Mouse (Mus musculus) cerebellum, adult 2 months (tissue): Measurements from ENCODE around the gene Jun. TPM values are rescaled to one million over a fixed set of nuclear protein-coding genes. Genes with fewer than 3 reads are reported as not detected.

Source experiments
- DNase-seq, 2 experiments: peaks; one replicate each; pipeline ENCODE4 v3.0.0; 2021
- H3K27ac ChIP-seq: fragments of 200-500 bp; 2 replicates; pipeline ENCODE4 v1.5.1; 2012; ENCODE audit warnings: low read length, control low read depth, inconsistent platforms; ENCODE audit not compliant: insufficient read depth
- H3K27me3 ChIP-seq: fragments of 200-500 bp; 2 replicates; pipeline ENCODE4 v1.6.1; 2012; ENCODE audit warnings: inconsistent platforms, mild to moderate bottlenecking, low read length, moderate library complexity; ENCODE audit not compliant: control insufficient read depth, insufficient read depth
- H3K4me1 ChIP-seq: fragments of 200-500 bp; 2 replicates; pipeline ENCODE4 v1.6.1; 2011; ENCODE audit warnings: low read length; ENCODE audit not compliant: control insufficient read depth, insufficient read depth
- H3K4me3 ChIP-seq: fragments of 200-500 bp; replicated peaks from 2 replicates; pipeline ENCODE3; 2011; ENCODE audit warnings: mild to moderate bottlenecking, low read depth, low read length, control low read depth; ENCODE audit not compliant: insufficient read depth
- CTCF ChIP-seq: fragments of 200-500 bp; IDR thresholded peaks from 2 replicates; pipeline ENCODE4 v1.5.1; 2011; ENCODE audit warnings: low read depth, mild to moderate bottlenecking, control low read depth, low read length, moderate library complexity, borderline replicate concordance; ENCODE audit not compliant: insufficient read depth
- POLR2A ChIP-seq: fragments of 200-500 bp; IDR thresholded peaks from 2 replicates; pipeline ENCODE4 v1.6.1; 2011; ENCODE audit warnings: low read length, control low read depth, borderline replicate concordance; ENCODE audit not compliant: insufficient read depth
- WGBS: fragments of 180-500 bp; shearing (Covaris S2); methylation state at CpG from one replicate; pipeline ENCODE4 v1.1.7; 2018; 5-methylcytosine and 5-hydroxymethylcytosine counted together
- polyA plus RNA-seq: library from polyadenylated mRNA; depleted of rRNA; stranded (reverse); fragments of >200 nt; gene quantifications from 2 replicates; pipeline ENCODE4 v1.2.3, GENCODE M21; 2012

The Jun gene
- polyA plus RNA-seq, 1 experiment = 50.8 TPM

DNA sequence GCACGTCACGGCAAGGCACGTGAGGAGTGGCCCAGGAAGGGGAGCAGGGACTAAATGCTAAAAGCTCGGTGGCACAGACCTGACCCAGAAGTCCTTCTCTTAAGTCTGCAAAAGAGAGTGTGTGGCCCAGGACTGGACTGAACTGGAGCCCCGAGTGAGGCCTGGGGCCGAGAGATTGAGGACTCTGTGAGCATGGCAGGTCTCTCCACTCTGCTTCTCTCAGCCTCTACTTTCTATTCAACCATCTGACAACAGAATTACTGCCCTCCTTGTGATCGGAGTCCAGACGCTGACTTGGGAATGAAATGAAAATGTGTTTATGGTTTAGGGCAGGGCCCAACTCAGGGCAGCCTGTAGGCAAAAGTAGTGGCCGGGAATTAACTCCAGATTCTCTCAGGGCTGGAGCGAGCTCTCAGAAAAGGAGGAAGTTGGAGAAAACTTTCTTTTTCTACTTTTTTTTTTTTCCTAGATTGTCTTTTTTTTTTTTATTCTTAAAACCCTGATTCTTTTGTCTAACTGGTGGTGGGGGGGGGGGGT is 21.3 kb upstream of the Jun start:
- Histone ChIP-seq H3K27ac (no peak overlapping the region), H3K4me1 (no peaks in the 10 kb centered on the region), H3K27me3 (no peaks in the 10 kb centered on the region), H3K4me3 (no peak overlapping the region)
- TF ChIP-seq CTCF (no peak), POLR2A (no peak)
- no peak for DNase-seq
- WGBS = 84% methylated on average over 10 of the region's 10 CpGs

DNA sequence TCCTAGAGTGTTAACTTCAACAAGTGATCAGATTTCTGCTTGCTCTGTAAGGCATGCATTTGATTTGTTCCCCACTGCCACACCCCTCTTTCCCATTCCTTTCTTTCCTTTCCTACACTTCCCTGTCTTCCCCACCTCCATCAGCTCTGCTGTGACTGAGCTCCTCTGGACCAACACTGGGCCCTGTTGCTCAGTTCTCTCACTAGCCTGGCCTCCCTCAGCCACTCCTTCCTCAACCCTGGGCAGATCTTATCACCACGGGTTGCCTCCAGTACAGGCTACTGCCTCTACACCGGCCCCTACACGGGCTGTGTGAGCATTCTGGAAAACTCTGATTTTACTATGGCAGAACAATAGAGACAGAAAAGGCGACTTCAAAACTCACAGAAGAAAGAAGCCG is 18.4 kb upstream of the Jun start:
- Histone ChIP-seq H3K4me1 (no peaks in the 10 kb centered on the region), H3K27ac (no peak overlapping the region), H3K27me3 (no peaks in the 10 kb centered on the region), H3K4me3 (no peak overlapping the region)
- 82% methylated on average over 5 of the region's 5 CpGs for WGBS
- DNase-seq = no peak
- TF ChIP-seq POLR2A = no peak
- TF ChIP-seq CTCF = no peak

DNA sequence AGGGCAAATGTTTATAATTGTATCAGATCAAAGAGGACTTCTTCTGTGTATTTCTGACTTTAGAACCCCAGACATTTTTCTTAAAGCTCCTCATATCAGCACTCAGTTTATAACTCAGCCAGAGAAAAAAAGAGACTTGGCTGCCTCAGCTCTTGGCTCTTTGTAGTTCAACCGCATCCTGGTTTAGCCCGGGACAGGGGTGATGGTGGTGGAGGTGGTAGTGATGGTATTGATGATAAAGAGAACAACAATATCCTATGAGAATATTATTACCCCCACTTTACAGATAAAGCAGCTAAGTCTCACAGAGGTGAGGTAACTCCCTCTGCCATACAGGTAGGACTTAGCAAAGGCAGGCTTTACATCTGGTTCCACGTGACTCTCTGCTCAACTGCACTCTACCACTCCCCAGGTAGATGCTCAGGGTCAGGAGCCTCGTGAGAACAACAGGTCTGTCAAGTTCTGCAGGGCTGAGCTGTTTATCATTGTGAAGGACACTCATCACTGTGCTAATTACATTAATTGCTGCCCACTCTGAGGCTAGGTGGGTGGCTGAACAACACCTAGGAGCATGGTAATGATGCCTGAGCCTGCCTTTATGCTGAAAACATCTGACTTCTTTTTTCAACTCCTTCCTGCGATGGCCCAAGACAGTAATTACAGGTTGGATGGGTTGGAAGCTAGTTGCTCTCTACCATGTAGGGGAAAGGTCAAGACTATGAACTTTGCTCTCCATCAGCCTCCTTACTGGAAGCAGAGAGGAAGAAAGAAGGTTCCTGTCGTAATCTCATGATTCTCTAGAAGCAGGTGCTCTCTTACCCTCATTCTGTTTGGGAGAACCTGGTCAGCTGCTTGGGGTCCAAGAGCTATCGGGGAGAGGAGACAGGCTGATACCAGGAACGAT is 16.3 kb upstream of the Jun start:
- DNase-seq = no peak
- 84% methylated on average over 8 of the region's 8 CpGs for WGBS
- no peak for TF ChIP-seq CTCF
- no peak for TF ChIP-seq POLR2A
- no peak overlapping the region for H3K27ac ChIP-seq
- H3K27me3 ChIP-seq = no peaks in the 10 kb centered on the region
- no peaks in the 10 kb centered on the region for H3K4me1 ChIP-seq
- no peak overlapping the region for H3K4me3 ChIP-seq

DNA sequence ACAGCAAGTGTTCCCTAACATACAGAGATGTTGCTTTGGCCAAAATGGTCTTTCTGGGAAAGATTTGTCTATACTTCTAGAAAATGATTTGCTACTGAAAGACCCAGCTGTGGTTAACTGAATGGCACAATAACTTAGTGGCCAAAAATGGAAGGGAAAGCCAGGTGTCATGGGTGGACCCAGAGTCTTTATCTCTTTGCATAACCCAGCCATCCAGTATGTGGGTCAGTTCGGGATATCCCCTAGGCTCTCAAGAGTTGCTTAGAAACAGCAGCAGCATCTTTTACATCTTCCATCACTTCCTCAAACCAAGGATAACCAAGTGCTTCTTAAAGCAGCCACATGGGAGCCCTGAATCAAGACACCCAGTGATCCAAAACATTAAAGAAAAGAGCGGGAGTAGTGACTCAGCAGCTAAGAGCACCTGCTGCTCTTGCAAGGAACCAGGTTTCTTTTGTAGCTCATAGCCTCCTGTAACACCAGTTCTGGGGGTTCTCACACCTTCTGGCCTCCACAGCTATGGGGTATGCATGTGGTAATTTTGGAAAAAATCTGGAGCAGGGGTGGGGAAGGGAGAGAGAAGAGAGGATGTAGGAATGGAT is 11.7 kb upstream of the Jun start:
- 92% methylated on average over 2 of the region's 2 CpGs for WGBS
- Histone ChIP-seq H3K4me1 (no peaks in the 10 kb centered on the region), H3K27me3 (no peaks in the 10 kb centered on the region), H3K4me3 (no peak overlapping the region), H3K27ac (no peak overlapping the region)
- DNase-seq = no peak
- TF ChIP-seq CTCF (no peak), POLR2A (no peak)

DNA sequence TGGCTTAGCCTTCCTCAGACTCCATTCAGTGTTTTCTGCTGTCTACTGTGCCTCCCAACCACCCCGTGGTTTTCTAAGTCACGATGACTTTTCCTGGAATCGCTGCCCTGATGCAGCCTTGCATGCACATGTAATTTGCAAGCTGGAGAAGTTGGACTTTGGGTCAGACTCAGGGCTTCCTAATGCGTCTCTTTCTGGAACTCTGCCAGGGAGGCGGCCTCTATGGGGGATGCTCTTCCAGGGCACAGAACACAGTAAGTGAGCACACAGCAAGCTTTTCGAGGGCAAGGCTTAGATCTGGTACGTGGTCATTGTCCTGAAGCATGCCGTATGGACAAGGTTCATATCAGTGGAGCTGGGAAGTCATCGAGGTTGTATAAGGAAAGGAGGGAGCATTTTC is 10.9 kb upstream of the Jun start:
- H3K27me3 ChIP-seq = no peaks in the 10 kb centered on the region
- no peaks in the 10 kb centered on the region for H3K4me1 ChIP-seq

DNA sequence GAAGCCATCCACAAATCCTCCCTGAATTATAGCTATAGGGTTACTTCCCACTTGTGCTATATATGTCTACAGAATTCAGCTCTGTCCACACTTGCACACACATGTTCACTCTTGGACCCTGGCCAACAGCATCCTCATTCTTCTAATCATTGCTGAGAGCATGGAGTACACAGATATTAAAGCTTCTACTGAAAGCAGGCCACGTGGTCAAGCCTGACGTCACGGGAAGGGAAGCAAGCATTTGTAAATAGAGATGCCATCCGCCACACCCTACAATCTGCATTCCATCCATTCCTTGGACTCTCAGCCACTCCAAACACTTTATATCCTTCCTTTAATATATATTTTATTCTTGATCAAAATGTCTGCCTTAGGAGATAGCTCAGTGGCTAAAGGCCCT is 5.2 kb upstream of the Jun start:
- no peaks in the 10 kb centered on the region for H3K27me3 ChIP-seq
- WGBS = 86% methylated on average over 4 of the region's 4 CpGs
- H3K27ac ChIP-seq = no peak overlapping the region
- H3K4me3 ChIP-seq = no peak overlapping the region
- peak in 1 of 2 experiments; percentile 3 for DNase-seq
- no peak for TF ChIP-seq POLR2A
- no peak for TF ChIP-seq CTCF
- H3K4me1 ChIP-seq = no peaks in the 10 kb centered on the region; the same call in 1 of the 2 replicates

More for the DNA sequence above, 10.9 kb upstream of the Jun start:
- TF ChIP-seq CTCF (no peak), POLR2A (no peak)
- Histone ChIP-seq H3K4me3 (no peak overlapping the region), H3K27ac (no peak overlapping the region)
- WGBS = 18% methylated on average over 9 of the region's 9 CpGs
- peak in 1 of 2 experiments; percentile 9 for DNase-seq

DNA sequence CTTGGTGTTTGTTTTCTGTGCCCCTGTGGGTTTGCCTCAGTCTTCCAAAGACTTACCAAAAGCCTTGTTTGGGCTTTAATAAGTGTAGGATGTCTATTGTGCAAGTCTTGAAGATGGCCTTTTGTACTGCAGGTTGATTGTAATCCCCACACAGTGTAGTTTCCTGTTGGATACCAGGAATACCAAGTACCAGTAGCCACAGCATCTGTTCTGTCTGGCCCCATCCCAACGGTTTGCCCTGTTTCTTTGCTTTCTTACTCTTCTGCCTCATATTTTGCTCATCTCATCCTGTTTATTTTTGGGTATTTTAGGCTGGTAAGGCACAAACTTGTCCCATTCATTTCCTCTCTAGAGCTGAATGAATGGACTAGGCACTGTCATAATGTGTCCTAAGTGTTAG is 3.3 kb upstream of the Jun start:
- Histone ChIP-seq H3K27me3 (no peaks in the 10 kb centered on the region), H3K4me3 (no peak overlapping the region), H3K27ac (no peak overlapping the region), H3K4me1 (no peaks in the 10 kb centered on the region; the same call in 1 of the 2 replicates)
- WGBS = 14% methylated on average over 1 of the region's 1 CpGs
- no peak for DNase-seq
- TF ChIP-seq CTCF = no peak
- no peak for TF ChIP-seq POLR2A
